Mouse (Mus musculus): Measurements from ENCODE around the gene Mgst2. TPM values are rescaled to one million over a fixed set of nuclear protein-coding genes. Genes with fewer than 3 reads are reported as not detected.

The Mgst2 gene
- polyA plus RNA-seq, 1 experiment from 2014 or later = 0.28 TPM

Other genes starting within 250 kb of the Mgst2 start
- 61.5 and 62.6 TPM in 2 replicates for gene Naa15, start 245.2 kb upstream of the Mgst2 start, polyA plus RNA-seq (2014; fragmentation: Nextera tagmentation; extraction: Ambion mirVana)
- gene Rab33b, start 176.4 kb upstream of the Mgst2 start, polyA plus RNA-seq (2014; fragmentation: Nextera tagmentation; extraction: Ambion mirVana) = 14.4 and 14.8 TPM in 2 replicates
- gene Setd7, start 99.5 kb upstream of the Mgst2 start, polyA plus RNA-seq (2014; fragmentation: Nextera tagmentation; extraction: Ambion mirVana) = 4.3 and 4.6 TPM in 2 replicates

All from forebrain, embryonic 11.5 days (tissue).